Mouse (Mus musculus): ENCODE results near the gene Twf1.

DNA sequence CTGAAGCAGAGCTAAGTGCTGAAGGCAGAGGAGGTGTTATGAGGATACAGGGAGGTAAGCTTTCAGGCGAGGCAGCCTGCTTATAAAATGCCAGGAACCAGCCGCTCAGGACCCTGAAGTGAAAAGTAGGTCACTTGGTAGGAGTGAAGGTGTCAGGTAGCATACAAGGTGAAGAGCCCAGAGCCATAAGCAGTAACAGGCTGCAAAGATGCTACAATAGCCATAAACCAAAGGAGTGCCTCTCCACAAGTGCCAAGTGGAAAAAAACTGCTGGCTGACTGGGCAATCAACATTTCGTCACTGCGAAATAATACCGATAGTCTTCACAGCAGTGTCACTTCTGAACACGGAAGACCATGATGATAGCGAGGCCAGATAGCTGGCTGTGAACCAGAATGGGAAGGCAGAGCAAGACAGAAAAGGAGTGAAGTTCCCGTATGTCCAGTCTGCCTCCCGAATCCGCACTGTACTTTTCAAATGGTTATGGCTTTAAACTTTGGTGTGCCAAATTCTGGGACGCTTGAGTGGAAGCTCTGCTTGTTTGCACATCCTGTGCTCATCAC is 10.5 kb upstream of the Twf1 start:
- no peak for TF ChIP-seq CTCF (IDR thresholded peaks at IDR 0.05)
- no peak for TF ChIP-seq EP300 (IDR thresholded peaks at IDR 0.05; ENCODE audit: insufficient read depth, low read depth, low read length)
- TF ChIP-seq POLR2A (IDR thresholded peaks at IDR 0.05; ENCODE audit: insufficient read depth, low read depth, low read length), result no peak
